Mouse (Mus musculus) liver, adult 2 months (tissue): ENCODE measurements around the gene 1700016D06Rik.

ENCODE experiments used
- CTCF ChIP-seq: fragments of 200-500 bp; IDR thresholded peaks from 2 replicates; pipeline ENCODE4 v1.5.1; 2011; ENCODE audit warnings: low read depth, low read length, control low read depth
- POLR2A ChIP-seq: fragments of 200-500 bp; IDR thresholded peaks from 2 replicates; pipeline ENCODE4 v1.6.1; 2011; ENCODE audit warnings: low read length, control low read depth; ENCODE audit not compliant: insufficient read depth; ENCODE audit errors: extremely low read depth

GRCm38 (mm10) chr8:11704716-11705420 is 4.0 kb upstream of the 1700016D06Rik start:
- no peak for TF ChIP-seq POLR2A
- no peak for TF ChIP-seq CTCF
